Mouse (Mus musculus) adrenal gland (tissue): ENCODE data around the gene Ppp1r15a.

ENCODE experiments used
- intact Hi-C: fragments of 180-260 bp; cut with DNase I; formaldehyde crosslinking; loops from one replicate; pipeline ENCODE4 v1.15.1; 2025

The Ppp1r15a gene

DNA sequence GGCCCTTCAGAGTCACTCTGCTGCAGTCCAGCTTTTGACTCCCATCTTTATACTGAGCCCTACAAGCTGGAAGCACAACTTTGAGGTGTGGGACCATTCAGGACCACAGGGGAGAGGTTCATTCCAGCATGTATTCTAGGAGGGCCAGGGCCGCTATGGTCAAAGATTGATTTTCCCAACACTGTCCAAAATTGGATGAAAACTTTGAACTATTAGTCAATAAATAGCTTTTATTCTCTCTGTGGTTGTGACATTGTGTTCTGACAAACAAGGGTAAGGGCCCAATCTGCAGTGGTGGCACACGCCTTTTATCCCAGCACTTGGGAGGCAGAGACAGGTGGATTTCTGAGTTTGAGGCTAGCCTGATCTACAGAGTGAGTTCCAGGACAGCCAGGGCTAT, 27.9 kb upstream of the Ppp1r15a start:
- intact Hi-C loops: no loop called here

DNA sequence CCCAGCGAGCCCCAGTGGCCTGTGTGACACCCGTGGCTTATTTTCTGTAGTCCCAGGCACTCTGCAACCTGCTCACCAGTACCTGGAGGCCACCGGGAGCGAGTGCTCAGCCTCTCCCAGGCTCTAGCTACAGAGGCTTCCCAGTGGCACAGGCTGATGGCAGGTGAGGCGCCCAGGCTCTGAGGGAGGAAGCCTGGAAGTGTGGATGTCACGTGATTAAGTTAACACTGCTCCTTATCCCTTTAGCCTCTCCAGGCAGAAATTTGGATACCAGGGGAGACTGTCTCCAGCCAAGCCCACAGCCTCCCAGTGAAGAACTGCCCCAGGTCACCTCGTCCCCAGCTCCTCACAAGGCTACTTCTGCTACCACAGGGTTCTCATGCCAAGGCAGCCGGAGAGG, 27.5 kb upstream of the Ppp1r15a start:
- intact Hi-C loops: no loop called here

DNA sequence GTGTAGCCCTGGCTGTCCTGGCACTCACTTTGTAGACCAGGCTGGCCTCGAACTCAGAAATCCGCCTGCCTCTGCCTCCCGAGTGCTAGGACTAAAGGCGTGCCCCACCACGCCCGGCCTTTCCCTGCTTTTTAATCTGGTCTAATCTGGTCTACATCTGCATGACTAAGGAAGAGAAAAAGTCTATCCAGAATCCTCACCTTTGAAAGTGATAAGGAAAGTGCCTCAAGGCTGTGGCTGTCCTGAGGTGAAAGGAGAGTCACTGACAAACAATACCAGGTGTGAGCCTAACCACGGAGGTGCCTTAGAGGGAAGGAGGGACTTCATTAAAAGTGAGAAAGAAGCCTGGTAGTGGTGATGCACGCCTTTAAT, 25.4 kb upstream of the Ppp1r15a start:
- intact Hi-C loops: no loop called here

DNA sequence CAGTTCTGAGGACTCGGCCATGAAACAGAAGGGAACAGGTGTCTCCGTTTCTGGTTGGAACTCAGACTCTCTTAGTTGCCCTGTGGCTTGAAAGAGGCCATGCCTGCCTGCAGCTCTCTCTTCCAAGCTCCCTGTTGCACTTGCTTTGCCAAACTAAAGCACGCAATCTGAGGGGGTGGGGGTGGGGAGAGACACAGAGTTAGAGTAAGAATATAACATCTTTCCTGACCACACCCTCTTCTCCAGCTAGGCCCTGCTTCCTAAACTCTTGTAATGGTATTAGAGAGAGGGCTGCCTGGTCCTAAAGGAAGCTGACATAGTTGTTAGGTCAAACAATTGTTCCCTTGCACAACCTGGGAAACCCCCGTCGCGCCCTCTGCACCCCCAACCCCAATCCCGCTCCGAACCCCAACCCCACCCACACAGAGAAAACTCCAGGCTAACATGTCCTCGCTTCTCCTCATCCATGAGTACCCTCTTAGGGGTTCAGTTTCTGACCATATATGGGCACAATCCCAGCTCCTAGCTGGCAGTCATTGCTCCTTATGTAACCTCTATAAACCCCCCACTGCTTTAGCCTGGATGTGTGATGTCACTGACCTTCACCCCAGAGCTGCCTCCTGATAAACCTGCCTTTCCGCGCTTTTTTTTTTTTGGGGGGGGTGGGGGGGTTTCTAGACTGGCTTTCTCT, 24.9 kb upstream of the Ppp1r15a start:
- intact Hi-C loops: no loop called here

DNA sequence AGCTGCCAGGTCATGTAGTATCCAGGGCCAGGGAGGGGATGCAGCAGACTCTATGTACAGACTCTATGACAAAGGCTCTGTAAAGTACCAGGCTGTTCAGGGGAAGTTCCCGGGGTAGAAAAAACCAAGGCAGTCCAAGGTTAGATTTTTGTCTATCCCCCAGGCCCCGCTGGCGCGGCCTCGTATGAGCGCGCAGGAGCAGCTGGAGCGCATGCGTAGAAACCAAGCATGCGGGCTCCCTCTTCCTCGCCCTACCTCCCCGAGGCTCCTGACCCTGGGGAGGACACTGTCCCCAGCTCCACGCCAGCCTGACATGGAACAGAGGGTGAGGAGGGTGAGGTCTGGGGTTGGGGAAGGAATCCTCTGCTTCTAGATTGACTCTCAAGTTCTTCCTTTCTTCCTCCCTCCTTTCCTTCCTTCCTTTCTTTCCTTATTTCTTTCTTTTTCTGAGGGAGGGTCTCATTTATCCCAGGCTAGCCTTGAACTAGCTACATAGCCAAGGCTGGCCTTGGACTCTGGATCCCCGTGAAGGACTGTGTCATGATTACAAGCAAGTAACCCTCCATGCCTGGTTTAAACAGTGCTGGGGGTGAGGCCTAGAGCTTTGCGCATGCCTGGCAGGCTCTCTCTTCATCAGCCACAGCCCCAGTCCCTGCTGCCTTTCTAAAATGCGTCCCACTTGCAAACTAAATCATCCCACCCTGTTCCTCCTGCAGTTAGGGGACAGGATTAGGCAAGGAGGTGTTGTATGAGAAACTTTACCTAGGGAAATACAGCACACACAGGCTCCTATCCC, 23.8 kb upstream of the Ppp1r15a start:
- intact Hi-C loops: no loop called here

DNA sequence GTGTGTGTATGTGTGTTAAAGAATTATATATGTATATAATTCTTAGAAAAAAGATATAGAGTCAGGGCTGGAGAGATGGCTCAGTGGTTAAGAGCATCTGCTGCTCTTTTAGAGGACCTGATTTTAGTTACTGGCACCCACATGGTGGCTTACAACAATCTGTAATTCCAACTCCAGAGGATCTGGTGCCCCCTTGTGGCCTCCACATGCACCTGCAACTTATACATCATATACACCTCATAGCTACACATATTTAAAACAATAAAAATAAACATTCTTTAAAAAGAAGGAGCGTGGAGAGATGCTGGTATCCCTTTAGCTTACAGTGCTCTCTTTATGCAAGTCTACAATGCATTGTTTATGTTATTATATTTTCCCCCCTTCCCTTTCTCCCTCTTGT, 18.5 kb upstream of the Ppp1r15a start:
- intact Hi-C loops: no loop called here

DNA sequence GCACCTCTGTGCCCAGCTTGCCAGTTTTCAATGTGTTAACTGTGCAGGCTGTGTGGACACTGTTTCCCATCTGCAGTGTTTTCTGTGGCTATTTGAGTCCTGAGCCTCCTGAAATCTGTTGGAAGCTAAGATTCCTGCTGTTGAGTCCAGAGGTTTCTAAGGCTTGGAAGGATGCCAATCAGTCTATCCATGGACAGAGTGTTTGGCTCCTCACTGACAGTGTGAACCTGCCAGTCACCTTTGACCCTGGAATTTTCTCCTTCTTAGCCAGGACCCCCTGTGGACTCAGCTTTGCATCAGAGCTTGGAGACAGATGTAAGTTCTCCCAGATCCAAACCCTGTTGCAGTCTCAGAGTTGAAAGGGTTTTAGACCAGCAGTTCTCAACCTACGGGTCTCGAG, 14.1 kb upstream of the Ppp1r15a start:
- intact Hi-C loops: no loop called here

DNA sequence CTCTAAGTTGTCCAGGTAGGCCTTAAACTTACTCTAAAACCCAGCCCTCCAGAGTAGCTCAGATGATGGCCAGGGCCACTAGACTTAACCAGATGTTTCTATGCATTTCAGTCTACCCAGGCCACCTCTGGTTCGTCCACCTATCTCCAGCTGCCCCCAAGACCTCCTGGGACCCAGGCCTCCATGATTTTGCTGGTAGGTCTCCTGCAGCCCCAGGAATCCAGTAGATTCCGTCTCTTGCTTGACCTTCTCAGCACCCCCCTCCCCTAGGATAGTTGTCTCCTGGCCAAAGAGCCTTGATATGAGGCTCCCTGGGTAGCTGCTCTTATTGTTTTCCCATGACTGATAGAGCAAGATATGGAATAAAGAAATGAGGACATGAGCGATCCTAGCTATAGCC, 13.0 kb upstream of the Ppp1r15a start:
- intact Hi-C loops: no loop called here

DNA sequence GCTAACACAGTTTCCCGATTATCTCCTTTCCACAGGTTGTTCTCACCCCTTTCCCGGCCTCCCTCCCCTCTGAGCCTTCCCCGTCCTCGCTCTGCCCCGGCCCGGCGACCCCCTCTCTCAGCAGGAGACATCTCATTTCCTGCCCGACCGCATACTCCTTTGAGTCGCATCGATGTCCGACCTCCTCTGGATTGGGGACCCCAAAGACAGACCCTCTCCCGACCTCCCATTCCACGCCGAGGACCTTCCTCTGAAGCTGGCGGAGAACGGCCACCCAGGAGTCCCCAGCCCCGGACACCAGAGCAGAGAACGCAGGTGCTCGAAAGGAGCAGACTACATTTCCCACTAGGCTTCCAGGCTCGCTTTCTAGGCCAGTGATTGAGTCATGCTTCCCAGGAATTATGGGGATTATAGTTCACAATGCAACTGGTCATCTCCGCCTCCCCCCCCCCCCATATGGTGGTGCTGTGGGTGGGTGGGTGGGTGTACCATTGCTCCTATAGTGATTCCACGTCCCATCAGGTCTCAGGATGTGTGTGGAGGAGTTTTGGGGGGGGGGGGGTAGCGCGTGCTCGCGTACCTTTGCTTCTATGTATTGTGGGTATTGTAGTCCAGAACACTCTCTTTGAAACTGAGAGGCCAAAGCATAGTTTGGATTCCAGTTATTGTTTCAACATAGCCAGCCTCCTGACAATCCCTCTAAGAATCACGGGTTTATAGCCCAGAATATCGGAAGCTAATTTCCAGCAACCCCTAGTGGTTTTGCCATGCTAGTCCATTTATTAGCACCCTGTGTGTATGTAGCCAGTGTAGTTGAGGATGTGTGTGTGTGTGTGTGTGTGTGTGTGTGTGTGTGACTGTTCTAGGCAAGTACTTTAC, 12.3 kb upstream of the Ppp1r15a start:
- intact Hi-C loops: no loop called here

DNA sequence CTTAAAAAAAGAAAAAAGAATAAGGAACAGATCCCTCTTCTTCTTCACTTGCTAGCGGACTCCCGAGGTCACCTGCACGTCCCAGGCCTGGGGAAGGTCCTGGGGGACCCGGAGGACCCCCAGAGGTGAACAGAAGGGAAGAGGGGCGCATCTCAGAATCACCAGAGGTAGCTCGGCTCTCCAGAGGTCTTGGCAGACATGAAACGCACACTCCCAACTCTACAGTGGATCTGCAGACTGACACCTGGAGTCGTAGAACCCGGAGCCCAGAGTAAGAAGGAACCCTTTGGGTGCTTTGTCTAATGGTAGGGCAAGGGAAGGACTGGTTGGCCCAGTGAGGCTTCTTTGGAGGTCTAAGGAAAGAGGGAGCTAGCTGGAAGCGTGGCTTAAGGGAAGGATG, 11.5 kb upstream of the Ppp1r15a start:
- intact Hi-C loops: no loop called here

DNA sequence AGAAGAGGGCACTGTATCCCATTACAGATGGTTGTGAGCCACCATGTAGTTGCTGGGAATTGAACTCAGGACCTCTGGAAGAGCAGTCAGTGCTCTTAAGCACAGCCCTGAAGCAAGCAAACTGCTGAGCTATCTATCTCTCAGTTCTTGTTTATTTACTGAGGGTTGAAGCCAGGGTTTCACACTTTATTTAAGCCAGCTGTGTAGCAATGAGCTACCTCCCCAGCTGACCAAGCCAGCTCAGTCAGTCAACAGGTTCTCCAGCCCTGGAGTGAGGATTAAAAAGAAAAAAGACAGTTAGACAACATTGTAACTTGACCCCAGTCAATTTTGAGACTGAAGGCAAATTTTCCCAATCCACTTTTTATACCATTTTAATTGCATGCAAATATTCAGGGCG, 9.6 kb upstream of the Ppp1r15a start:
- intact Hi-C loops: no loop called here

DNA sequence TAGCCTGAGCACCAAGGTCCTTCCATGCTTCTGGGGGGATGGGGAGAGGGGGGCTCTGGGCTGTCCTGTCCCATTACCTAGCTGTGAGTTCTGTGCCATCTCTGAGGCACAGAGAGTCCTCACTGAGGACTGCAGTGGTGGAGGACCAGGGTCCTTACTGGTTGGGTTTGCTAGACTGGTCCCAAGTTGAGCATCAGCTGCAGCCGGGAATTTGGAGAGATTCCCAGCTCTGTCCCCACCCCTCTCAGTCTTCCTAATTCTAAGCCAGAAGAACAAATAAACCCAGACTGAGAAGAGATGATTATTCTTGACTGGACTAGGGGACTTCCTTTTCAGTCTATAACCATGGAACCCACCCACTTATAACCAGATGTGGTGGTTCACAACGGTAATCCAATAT, 4.6 kb upstream of the Ppp1r15a start:
- intact Hi-C loops: no loop called here

DNA sequence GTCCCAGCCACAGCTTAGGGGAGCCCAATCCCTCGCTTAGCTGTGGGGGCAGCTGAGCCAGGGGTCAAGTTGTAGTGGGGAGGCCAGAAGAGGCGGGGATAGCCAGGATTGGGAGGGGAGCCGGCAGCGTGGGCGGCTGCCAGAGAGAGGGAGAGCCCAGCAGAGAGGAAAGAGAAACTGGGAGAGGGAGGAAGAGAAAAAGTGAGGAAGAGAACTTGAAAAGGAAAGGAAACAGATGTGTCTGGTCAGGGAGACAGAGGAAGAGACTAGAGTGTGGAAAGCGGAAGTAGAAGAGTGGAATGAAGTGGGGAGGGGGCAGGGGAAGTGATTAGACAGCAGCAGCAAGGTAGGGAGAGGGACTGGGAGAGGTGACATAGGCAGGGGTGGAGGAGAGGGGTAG, 3.4 kb upstream of the Ppp1r15a start:
- intact Hi-C loops: loop anchor here (5.0 kb wide), 1 partner anchor 52 kb away; no protein-coding TSS in a partner anchor

DNA sequence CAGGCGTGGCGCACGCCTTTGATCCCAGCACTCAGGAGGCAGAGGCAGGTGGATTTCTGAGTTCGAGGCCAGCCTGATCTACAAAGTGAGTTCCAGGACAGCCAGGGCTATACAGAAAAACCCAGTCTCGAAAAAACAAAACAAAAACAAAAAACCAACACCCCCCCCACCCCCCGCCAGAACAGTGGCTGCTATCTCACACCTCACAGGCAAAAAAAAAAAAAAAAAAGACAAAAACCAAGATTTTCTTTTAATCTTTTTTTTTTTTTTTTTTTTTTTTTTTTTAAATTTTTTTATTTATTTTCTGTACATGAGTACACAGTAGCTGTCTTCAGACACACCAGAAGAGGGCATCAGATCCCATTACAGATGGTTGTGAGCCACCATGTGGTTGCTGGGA, 1.1 kb upstream of the Ppp1r15a start:
- intact Hi-C loops: loop anchor here (5.0 kb wide), 1 partner anchor 50 kb away; no protein-coding TSS in a partner anchor

DNA sequence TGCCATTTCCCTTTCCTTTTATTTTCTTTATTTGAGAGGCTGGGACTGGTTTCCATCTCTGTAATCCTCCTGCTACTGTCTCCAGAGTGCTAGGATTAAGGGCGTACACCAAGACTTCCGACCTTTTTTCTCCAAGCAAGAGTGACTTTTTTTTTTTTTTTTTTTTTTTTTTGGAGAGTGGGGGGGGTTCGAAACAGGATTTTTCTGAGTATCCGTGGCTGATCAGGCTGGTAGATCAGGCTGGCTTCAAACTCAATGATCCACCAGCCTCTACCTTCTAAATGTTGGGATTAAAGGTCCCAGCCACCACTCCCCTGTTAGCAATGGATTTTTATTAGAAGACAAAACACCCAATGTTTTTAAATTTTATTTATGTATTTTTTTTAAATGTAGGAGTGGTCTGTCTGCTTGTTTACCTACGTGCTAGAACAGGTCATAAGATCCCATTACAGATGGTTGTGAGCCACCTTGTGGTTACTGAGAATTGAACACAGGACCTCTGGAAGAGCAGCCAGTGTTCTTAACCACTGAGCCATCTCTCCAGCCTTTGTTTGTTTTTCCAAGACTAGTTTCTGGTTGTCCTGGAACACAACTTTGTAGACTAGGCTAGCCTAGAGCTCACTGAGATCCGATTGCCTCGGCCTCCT, 529 bp upstream of the Ppp1r15a start:
- intact Hi-C loops: loop anchor here (5.0 kb wide), 1 partner anchor 49 kb away; no protein-coding TSS in a partner anchor

DNA sequence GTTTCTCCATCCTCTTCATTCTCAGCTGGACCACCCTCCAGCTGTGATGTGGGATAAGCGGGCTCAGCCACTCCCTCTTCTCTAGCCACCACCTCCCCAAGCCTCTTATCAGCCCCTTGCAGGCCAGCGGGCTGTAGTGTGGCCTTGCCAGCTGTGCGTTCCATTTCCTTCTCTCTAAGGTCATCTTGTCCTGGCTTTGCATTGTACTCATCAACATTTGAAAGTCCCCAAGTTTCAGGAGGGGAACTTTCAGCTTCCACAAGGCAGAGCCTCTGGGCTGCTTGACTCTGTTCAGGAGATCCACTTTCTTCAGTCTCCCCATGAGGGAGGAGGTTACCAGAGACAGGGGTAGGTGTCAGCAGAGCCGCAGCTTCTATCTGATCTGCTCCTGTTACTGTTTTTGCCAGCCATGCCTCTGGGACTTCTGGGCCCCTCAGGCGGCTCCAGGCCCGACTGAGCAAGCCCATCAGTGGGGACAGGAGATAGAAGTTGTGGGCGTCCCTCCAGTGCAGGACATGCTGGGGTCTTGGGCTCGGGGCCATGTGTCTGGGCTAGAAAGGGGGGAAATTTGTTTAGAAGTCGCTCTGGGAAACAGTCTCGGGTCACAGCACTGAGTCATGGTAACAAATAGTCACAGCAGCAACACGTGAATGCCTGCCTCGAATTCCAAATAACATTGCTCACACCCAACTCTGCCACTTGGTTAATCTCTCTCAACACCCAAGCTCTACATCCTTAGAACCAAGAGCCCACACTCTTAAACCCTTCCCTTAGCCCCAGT, 1.0 kb downstream of the Ppp1r15a start:
- intact Hi-C loops: loop anchor here (5.0 kb wide), 1 partner anchor 48 kb away; no protein-coding TSS in a partner anchor

DNA sequence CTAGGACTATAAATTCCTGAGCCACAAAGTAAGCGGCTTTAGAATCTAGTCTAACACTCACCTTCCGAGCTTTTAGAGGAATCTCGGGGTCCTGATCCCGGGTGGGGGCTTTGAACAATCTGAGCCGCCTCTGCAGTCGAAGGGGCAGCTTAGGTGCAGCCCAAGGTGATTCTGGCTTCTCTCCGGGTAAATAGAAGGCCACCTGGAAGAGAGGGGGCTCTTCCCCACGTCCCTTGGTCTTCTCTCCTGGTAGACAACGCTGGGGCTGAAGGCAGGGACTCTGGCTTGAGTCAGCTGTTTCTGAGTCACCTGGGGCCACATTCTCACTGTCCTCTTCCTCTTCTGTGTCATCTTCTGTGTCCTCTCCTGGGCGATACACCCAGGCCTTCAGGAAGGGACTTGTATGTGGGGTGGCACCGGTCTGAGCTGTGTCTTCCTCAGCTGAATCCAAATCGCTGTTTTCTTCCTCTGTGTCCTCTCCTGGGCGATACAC, 2.3 kb downstream of the Ppp1r15a start:
- intact Hi-C loops: no loop called here

DNA sequence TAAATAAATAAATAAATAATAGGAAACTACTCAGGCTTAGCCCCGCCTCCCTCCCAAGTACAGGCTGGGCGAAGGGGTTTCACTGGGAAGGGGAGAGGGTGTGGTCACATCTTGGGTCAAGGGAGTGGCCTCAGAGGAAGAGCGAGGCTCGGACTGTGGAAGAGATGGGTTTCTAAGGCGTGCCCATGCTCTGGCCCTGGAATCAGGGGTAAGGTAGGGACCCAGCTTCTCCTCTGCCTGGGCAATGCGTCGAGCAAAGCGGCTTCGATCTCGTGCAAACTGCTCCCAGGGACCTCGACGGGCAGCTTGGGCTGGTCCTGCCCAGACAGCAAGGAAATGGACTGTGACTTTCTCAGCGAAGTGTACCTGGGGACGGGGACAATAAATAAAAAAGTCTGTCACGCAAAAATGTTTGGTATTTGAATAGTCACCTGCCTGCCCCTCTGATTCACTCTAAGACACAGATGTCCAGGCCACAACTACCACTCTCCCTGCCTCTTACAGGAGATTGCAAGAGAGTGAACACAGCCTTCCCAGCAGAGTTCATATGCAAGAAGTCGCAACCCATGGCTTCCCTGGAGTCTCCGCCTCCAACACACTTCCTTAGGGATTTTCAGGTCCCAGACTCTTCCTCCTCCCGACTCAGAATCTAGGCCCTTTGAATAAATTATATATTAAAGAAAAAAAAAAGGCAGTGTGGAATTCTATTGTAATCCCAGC, 3.0 kb downstream of the Ppp1r15a start:
- intact Hi-C loops: no loop called here

DNA sequence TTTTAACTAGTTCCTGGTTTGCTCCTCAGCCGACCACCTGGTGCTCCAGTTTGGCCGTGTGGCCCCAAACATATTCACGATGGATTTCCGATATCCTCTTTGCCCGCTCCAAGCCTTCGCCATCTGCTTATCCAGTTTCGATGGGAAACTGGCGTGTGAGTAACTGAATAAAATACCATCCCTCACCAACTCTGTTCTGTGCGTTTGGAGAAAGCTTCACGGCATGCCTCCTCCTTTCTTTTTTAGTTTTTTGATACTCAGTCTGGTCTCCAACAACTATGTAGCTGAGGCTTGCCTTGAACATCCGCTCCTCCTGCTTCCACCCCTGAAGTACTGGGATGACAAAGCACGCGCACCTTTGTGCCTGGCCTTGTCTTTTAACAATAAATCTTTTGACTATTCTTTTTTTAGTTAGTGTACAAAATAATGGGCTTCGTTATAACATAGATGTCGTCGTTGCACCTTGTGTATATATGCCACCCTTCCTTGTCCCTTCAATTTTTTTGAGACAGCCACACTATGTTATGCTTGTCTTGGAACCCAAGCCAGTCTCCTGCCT, 3.8 kb downstream of the Ppp1r15a start:
- intact Hi-C loops: no loop called here
